Mouse (Mus musculus) brain, embryonic 14.5 days (tissue): ENCODE measurements around the gene Utp18.

Experiments used
- CTCF ChIP-seq: fragments of 200-500 bp; IDR thresholded peaks from 2 replicates; pipeline ENCODE4 v1.5.1; 2012; ENCODE audit warnings: inconsistent platforms, mild to moderate bottlenecking, moderate library complexity, borderline replicate concordance; ENCODE audit not compliant: insufficient read depth, insufficient read length; ENCODE audit errors: extremely low read depth
- POLR2A ChIP-seq: fragments of 200-500 bp; IDR thresholded peaks from 2 replicates; pipeline ENCODE4 v1.6.1; 2012; ENCODE audit warnings: mild to moderate bottlenecking, inconsistent platforms, borderline replicate concordance; ENCODE audit not compliant: poor library complexity, insufficient read depth, insufficient read length, severe bottlenecking; ENCODE audit errors: extremely low read depth

DNA sequence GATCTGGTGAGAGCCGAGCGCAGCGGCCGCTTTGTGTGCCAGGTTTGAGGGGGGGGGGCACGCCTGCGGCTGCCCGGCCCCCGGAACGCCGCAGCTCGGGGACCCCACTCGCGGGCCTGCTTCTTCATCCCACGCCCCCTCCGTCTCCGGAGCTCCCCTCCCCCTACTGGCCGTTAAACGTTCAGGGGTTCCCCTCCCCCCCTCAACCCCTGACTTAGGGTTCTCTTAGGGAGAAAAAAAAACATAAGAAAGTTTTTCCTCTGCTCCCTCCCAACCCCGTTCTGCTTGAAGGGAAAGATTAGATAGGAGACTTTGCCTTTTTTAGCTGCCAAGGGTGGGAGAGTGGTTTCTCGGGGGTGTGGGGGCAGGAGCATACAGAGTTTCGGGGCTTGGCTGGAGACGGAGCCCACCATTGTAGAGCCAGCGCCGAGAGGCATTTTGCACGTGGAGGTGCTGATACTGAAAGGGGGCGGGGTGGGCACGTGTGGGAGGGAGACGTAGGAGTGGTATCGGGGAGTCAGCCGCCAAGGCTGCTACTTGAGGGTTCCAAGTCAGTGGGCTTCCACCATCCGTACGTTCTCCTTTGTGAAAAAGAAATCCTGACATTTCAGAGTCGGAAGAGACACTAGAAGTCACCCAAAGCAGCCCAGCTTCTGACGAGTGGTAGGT lies 979 bp upstream of the Utp18 start:
- TF ChIP-seq POLR2A: no peak
- no peak for TF ChIP-seq CTCF
